In the genomic region with DNA sequence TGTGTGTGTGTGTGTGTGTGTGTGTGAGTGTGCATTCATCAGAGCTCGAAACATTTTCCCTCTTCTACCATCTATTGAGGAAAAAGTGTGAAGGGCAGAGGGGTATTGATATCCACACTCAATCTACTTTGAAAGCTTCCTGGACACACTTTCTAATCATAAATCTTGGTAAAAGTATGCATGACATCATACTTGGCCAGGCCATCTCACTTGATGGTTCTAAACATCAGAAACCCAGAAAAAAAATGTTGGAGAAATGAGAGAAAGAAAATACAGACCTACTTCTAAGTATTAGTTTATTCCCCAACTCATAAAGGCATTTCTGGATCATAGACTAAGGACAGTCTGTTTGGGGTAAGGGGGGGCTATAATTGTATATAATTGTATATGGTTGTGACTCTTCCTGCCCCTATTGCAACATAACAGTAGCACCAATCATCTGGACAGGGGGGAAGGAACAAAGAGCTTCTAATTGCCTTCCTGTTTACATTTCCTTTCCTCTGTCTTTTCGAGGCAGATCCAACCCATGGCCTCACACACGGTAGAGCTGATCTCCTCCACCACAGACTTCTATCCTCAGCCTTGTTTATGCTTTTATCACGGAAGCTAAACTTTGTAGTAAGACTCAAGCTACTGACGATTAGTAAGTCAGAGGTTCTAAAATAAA, we compare ENCODE assay signal across 19 mouse cellular contexts. TPM values are rescaled to one million over a fixed set of nuclear protein-coding genes. Genes with fewer than 3 reads are reported as not detected.
"Had no signal": no experiment of that assay in that cellular context is flagged by ENCODE, and none has a peak within 500 bp of the region (broad histone marks: within the 10 kb centered on the region; RNA-seq: fewer than 3 reads in every experiment).

No protein-coding gene starts in this region.

- H3K9ac ChIP-seq: limb, embryonic 12.5 days; liver, embryonic 13.5 days; liver, postnatal 0 days; midbrain, embryonic 12.5 days; neural tube, embryonic 15.5 days had no signal

- H3K4me3 ChIP-seq: layer of hippocampus, adult 2 months; limb, embryonic 12.5 days; liver, embryonic 13.5 days; midbrain, embryonic 12.5 days; neural tube, embryonic 15.5 days had no signal

- H3K27me3 ChIP-seq: limb, embryonic 12.5 days; liver, embryonic 13.5 days; midbrain, embryonic 12.5 days had no signal

- H3K9me3 ChIP-seq: limb, embryonic 12.5 days; liver, embryonic 13.5 days; midbrain, embryonic 12.5 days; neural tube, embryonic 15.5 days had no signal

- DNase-seq: kidney, adult 9 months; kidney, postnatal 10 days; kidney, postnatal 4 days; liver; liver, embryonic 13.5 days; liver, postnatal 0 days; right cerebral cortex, adult 18-20 months; right cerebral cortex, postnatal 25 days; thymus, adult 18-20 months; thymus, postnatal 14 days had no signal

- H3K27ac ChIP-seq: layer of hippocampus, adult 2 months; limb, embryonic 12.5 days; liver, embryonic 13.5 days; macrophage; midbrain, embryonic 12.5 days; neural tube, embryonic 15.5 days; stomach, postnatal 0 days had no signal

- ATAC-seq: intestine, postnatal 0 days; liver, postnatal 0 days; midbrain, embryonic 16.5 days had no signal

- H3K4me2 ChIP-seq: limb, embryonic 12.5 days; liver, embryonic 13.5 days; midbrain, embryonic 12.5 days; neural tube, embryonic 15.5 days had no signal

- H3K36me3 ChIP-seq: liver, embryonic 13.5 days had no signal

- H3K4me1 ChIP-seq: liver, embryonic 13.5 days; midbrain, embryonic 12.5 days; neural tube, embryonic 15.5 days had no signal

RNA-seq across cellular contexts. Expression of a gene that starts 7.1 kb away (rescaled TPM):
- total RNA-seq: megakaryocyte-erythroid progenitor cell, adult 5-6 weeks had no signal
